ENCODE assay signal across 29 mouse cellular contexts in the genomic region with DNA sequence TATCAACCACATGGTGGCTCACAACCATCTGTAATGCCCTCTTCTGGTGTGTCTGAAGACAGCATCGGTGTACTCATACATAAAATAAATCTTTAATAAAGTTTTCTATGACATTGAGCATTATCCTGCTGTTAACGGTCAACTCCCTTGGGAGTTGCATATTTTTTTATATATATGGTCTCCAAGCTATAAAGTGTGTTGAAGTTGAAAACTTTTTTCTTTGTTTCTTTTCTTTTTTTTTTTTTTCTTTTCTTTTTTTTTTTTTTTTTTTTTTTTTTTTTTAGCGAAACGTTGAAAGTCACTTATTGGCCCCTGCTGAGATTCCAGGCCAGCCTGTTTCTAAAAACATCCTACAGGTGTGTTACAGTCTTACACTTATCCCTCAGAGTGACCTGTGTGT.
"Had no signal": no experiment of that assay in that cellular context is flagged by ENCODE, and none has a peak within 500 bp of the region (broad histone marks: within the 10 kb centered on the region; RNA-seq: fewer than 3 reads in every experiment).

No protein-coding gene starts in this region.

- H3K4me3 ChIP-seq: limb, embryonic 10.5 days; limb, embryonic 12.5 days; limb, embryonic 13.5 days; limb, embryonic 15.5 days; liver, embryonic 12.5 days; liver, embryonic 13.5 days; liver, embryonic 15.5 days; lung, embryonic 15.5 days; megakaryocyte, embryonic 14.5 days; midbrain, embryonic 10.5 days; midbrain, embryonic 12.5 days; midbrain, embryonic 13.5 days; midbrain, embryonic 15.5 days; myocyte had no signal

- ATAC-seq: liver, embryonic 12.5 days; liver, postnatal 0 days; midbrain, embryonic 13.5 days; midbrain, embryonic 15.5 days; midbrain, embryonic 16.5 days had no signal

- DNase-seq: left cerebral cortex, postnatal 4 days; liver; liver, embryonic 13.5 days; liver, postnatal 0 days; lung, adult 18-20 months; lung, adult 2 months; lung, embryonic 14.5 days; lung, postnatal 10 days; lung, postnatal 14 days; lung, postnatal 36 days; lung, postnatal 4 days; midbrain, embryonic 14.5 days had no signal

- H3K9me3 ChIP-seq: limb, embryonic 10.5 days; limb, embryonic 12.5 days; limb, embryonic 15.5 days; liver, embryonic 12.5 days; liver, embryonic 13.5 days; liver, embryonic 15.5 days; lung, embryonic 15.5 days; megakaryocyte, embryonic 14.5 days; midbrain, embryonic 10.5 days; midbrain, embryonic 12.5 days; midbrain, embryonic 13.5 days; midbrain, embryonic 15.5 days had no signal

- H3K4me2 ChIP-seq: limb, embryonic 12.5 days; limb, embryonic 13.5 days; limb, embryonic 15.5 days; liver, embryonic 11.5 days; liver, embryonic 12.5 days; liver, embryonic 13.5 days; liver, embryonic 15.5 days; lung, embryonic 14.5 days; lung, embryonic 15.5 days; midbrain, embryonic 11.5 days; midbrain, embryonic 12.5 days; midbrain, embryonic 13.5 days; midbrain, embryonic 15.5 days had no signal

- H3K4me1 ChIP-seq: limb, embryonic 10.5 days; limb, embryonic 12.5 days; limb, embryonic 13.5 days; limb, embryonic 15.5 days; liver, embryonic 12.5 days; liver, embryonic 13.5 days; lung, embryonic 15.5 days; midbrain, embryonic 10.5 days; midbrain, embryonic 12.5 days; midbrain, embryonic 13.5 days; midbrain, embryonic 15.5 days had no signal

- H3K9ac ChIP-seq: limb, embryonic 12.5 days; limb, embryonic 13.5 days; limb, embryonic 15.5 days; liver, embryonic 12.5 days; liver, embryonic 13.5 days; liver, embryonic 14.5 days; liver, embryonic 15.5 days; liver, postnatal 0 days; lung, embryonic 14.5 days; lung, embryonic 15.5 days; midbrain, embryonic 12.5 days; midbrain, embryonic 13.5 days; midbrain, embryonic 15.5 days had no signal

- H3K27ac ChIP-seq: limb, embryonic 10.5 days; limb, embryonic 12.5 days; limb, embryonic 13.5 days; limb, embryonic 15.5 days; liver, embryonic 12.5 days; liver, embryonic 13.5 days; liver, embryonic 14.5 days; liver, embryonic 15.5 days; lung, embryonic 15.5 days; midbrain, embryonic 10.5 days; midbrain, embryonic 12.5 days; midbrain, embryonic 13.5 days; midbrain, embryonic 15.5 days had no signal

- H3K27me3 ChIP-seq: limb, embryonic 12.5 days; limb, embryonic 13.5 days; limb, embryonic 15.5 days; liver, embryonic 12.5 days; liver, embryonic 13.5 days; liver, embryonic 15.5 days; lung, embryonic 15.5 days; megakaryocyte, embryonic 14.5 days; midbrain, embryonic 12.5 days; midbrain, embryonic 13.5 days; midbrain, embryonic 15.5 days had no signal
